Mouse (Mus musculus) c-Kit-positive CD71-positive TER-119-negative erythroid progenitor cells, embryonic 14.5 days (primary cell): Measurements from ENCODE around the gene Hspb3.
A peak's percentile ranks its signal among the peaks of the same experiment; 100 is the strongest.

Experiments
- DNase-seq: peaks from one replicate; pipeline ENCODE4 v3.0.0-alpha.2; 2013; ENCODE audit warnings: low read depth

The Hspb3 gene

GRCm38 (mm10) chr13:113635799-113636222 lies 27.7 kb downstream of the Hspb3 start:
- no peak for DNase-seq

- DNase-seq: no peak
Measured at GRCm38 (mm10) chr13:113634732-113635481, 28.6 kb downstream of the Hspb3 start.

GRCm38 (mm10) chr13:113632506-113632905 lies 31.0 kb downstream of the Hspb3 start:
- no peak for DNase-seq

- DNase-seq: no peak
Measured at GRCm38 (mm10) chr13:113627601-113628000, 35.9 kb downstream of the Hspb3 start.

- no peak for DNase-seq
Measured at GRCm38 (mm10) chr13:113622865-113623255, 40.6 kb downstream of the Hspb3 start.

- DNase-seq: no peak
Measured at GRCm38 (mm10) chr13:113622122-113622864, 41.2 kb downstream of the Hspb3 start.

- DNase-seq: no peak
Measured at GRCm38 (mm10) chr13:113619003-113619402, 44.5 kb downstream of the Hspb3 start.

- peak; percentile 85 for DNase-seq
Measured at GRCm38 (mm10) chr13:113617891-113618823, 45.3 kb downstream of the Hspb3 start, which contains the start of gene Snx18. TSS of gene Snx18 (minus strand) at chr13:113618564.

- DNase-seq: no peak
Measured at GRCm38 (mm10) chr13:113617338-113617890, 46.1 kb downstream of the Hspb3 start.

GRCm38 (mm10) chr13:113616751-113617337 lies 46.6 kb downstream of the Hspb3 start:
- no peak for DNase-seq

GRCm38 (mm10) chr13:113615971-113616671 lies 47.4 kb downstream of the Hspb3 start:
- DNase-seq: no peak

GRCm38 (mm10) chr13:113615546-113615941 lies 47.9 kb downstream of the Hspb3 start:
- DNase-seq: no peak

GRCm38 (mm10) chr13:113614635-113615545 lies 48.6 kb downstream of the Hspb3 start:
- peak; percentile 78 for DNase-seq

- DNase-seq: no peak
Measured at GRCm38 (mm10) chr13:113613882-113614281, 49.6 kb downstream of the Hspb3 start.

GRCm38 (mm10) chr13:113613341-113613740 lies 50.1 kb downstream of the Hspb3 start:
- no peak for DNase-seq
